Mouse (Mus musculus): ENCODE measurements around the gene Swap70. TPM values are rescaled to one million over a fixed set of nuclear protein-coding genes. Genes with fewer than 3 reads are reported as not detected.

Gene Swap70
- total RNA-seq, 2 experiments from 2014 or later = 10.9 to 11.5 TPM

- DNase-seq (ENCODE audit: extremely low spot score in 1 of 2, low spot score in 2 of 2) = no peak
- intact Hi-C loops (cut with DNase I) = no loop called here
Observed at GRCm38 (mm10) chr7:110325381-110326110, 104.0 kb downstream of the Swap70 start.

Other genes with a start within 250 kb of the Swap70 start
- gene Tmem41b, start 234.8 kb upstream of the Swap70 start, total RNA-seq (2021) = 10 to 100 TPM; 53.1 to 55.0 TPM
- 10 to 100 TPM; 88.9 to 90.7 TPM for gene Ipo7, start 203.4 kb upstream of the Swap70 start, total RNA-seq (2021)
- 1 to 10 TPM; 8.2 to 9.4 TPM for gene Zfp143, start 160.5 kb upstream of the Swap70 start, total RNA-seq (2021)
- 1 to 10 TPM; 8.1 to 9.3 TPM for gene Wee1, start 99.7 kb upstream of the Swap70 start, total RNA-seq (2021)